Mouse (Mus musculus): ENCODE results near the gene Cacna2d2. TPM values are rescaled to one million over a fixed set of nuclear protein-coding genes. Genes with fewer than 3 reads are reported as not detected.

Gene Cacna2d2
- polyA plus RNA-seq, 1 experiment from 2014 or later = 5.8 TPM

- Histone ChIP-seq H3K9ac (replicated peaks; ENCODE audit: low read depth, low read length) (no peak overlapping the region), H3K4me1 (replicated peaks; ENCODE audit: control insufficient read depth, insufficient read depth, low read length) (no peaks in the 10 kb centered on the region), H3K27ac (ENCODE audit: low read length) (no peak overlapping the region), H3K4me3 (replicated peaks; ENCODE audit: low read length) (no peak overlapping the region), H3K36me3 (ENCODE audit: control insufficient read depth, insufficient read depth) (no peaks in the 10 kb centered on the region), H3K27me3 (replicated peaks; ENCODE audit: control insufficient read depth, insufficient read depth, low read length) (peaks cover 5% of the 10 kb centered on the region; the same call in 1 of the 2 replicates), H3K9me3 (ENCODE audit: control insufficient read depth, low read length) (no peaks in the 10 kb centered on the region), H3K4me2 (ENCODE audit: low read length) (no peak overlapping the region)
- 11% methylated on average over 4 of the region's 4 CpGs for WGBS
- ATAC-seq = no peak
Observed at GRCm38 (mm10) chr9:107370106-107370463, 29.3 kb upstream of the Cacna2d2 start.

DNA sequence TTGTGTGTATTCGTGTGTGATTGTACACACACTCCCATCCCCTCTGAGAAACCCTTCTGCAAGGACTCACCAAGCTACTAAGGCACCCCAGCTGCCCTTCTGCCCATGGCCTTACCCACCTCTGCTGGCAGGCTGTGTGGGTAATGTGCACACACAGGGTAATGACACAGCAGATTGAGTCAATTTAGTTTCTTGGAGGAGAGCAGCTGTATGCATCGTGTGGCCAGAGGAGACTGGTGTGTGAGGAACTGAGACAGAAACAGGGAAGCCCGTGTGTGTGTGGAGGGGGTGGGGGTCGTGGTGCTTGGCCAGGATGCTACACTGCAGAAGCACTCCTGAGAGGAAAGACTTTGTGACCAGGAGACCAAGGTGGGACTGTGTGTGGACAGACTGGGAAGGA lies 27.0 kb upstream of the Cacna2d2 start:
- H3K27ac ChIP-seq (ENCODE audit: low read length) = no peak overlapping the region
- WGBS = 62% methylated on average over 4 of the region's 4 CpGs
- no peak overlapping the region for H3K4me2 ChIP-seq (ENCODE audit: low read length)
- ATAC-seq = no peak
- H3K36me3 ChIP-seq (ENCODE audit: control insufficient read depth, insufficient read depth) = no peaks in the 10 kb centered on the region
- no peak overlapping the region for H3K4me3 ChIP-seq (replicated peaks; ENCODE audit: low read length)
- H3K4me1 ChIP-seq (replicated peaks; ENCODE audit: control insufficient read depth, insufficient read depth, low read length) = peaks cover 4% of the 10 kb centered on the region; the same call in 1 of the 2 replicates
- H3K9me3 ChIP-seq (ENCODE audit: control insufficient read depth, low read length) = no peaks in the 10 kb centered on the region
- peaks cover 24% of the 10 kb centered on the region for H3K27me3 ChIP-seq (replicated peaks; ENCODE audit: control insufficient read depth, insufficient read depth, low read length)
- H3K9ac ChIP-seq (replicated peaks; ENCODE audit: low read depth, low read length) = no peak overlapping the region

DNA sequence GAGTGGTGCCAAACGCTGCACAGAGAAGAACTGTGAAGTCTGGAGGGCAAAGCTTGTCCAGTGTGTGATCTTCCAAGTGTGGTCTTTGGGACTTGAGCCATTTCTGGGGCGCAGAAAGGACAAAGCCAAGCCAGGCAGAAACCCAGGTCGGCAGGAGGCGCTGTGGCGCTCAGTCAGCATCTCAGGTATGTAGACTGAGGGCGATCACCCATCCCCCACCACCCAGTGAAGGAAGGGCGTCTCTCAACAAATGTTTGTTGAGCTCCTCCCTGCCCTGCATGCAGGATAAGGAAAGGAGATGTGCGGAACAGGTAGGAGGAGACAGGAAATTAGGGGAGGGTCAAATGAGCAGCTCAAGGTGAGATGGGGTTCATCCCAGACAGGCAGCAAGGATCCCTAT lies 24.8 kb upstream of the Cacna2d2 start:
- H3K4me2 ChIP-seq (ENCODE audit: low read length) = no peak overlapping the region
- H3K4me3 ChIP-seq (replicated peaks; ENCODE audit: low read length) = no peak overlapping the region
- H3K9me3 ChIP-seq (ENCODE audit: control insufficient read depth, low read length) = no peaks in the 10 kb centered on the region
- H3K9ac ChIP-seq (replicated peaks; ENCODE audit: low read depth, low read length) = no peak overlapping the region
- peaks cover 37% of the 10 kb centered on the region for H3K27me3 ChIP-seq (replicated peaks; ENCODE audit: control insufficient read depth, insufficient read depth, low read length)
- WGBS = 3% methylated on average over 8 of the region's 8 CpGs
- H3K36me3 ChIP-seq (ENCODE audit: control insufficient read depth, insufficient read depth) = no peaks in the 10 kb centered on the region
- ATAC-seq = no peak
- peaks cover 14% of the 10 kb centered on the region for H3K4me1 ChIP-seq (replicated peaks; ENCODE audit: control insufficient read depth, insufficient read depth, low read length)
- no peak overlapping the region for H3K27ac ChIP-seq (ENCODE audit: low read length)

GRCm38 (mm10) chr9:107375451-107375850 lies 24.0 kb upstream of the Cacna2d2 start:
- 19% methylated on average over 5 of the region's 5 CpGs for WGBS
- Histone ChIP-seq H3K4me3 (replicated peaks; ENCODE audit: low read length) (no peak overlapping the region), H3K9me3 (ENCODE audit: control insufficient read depth, low read length) (no peaks in the 10 kb centered on the region), H3K27me3 (replicated peaks; ENCODE audit: control insufficient read depth, insufficient read depth, low read length) (peaks cover 45% of the 10 kb centered on the region), H3K36me3 (ENCODE audit: control insufficient read depth, insufficient read depth) (no peaks in the 10 kb centered on the region), H3K4me1 (replicated peaks; ENCODE audit: control insufficient read depth, insufficient read depth, low read length) (peaks cover 14% of the 10 kb centered on the region), H3K27ac (ENCODE audit: low read length) (no peak overlapping the region), H3K9ac (replicated peaks; ENCODE audit: low read depth, low read length) (no peak overlapping the region), H3K4me2 (ENCODE audit: low read length) (no peak overlapping the region)
- no peak for ATAC-seq

- Histone ChIP-seq H3K27me3 (replicated peaks; ENCODE audit: control insufficient read depth, insufficient read depth, low read length) (peaks cover 68% of the 10 kb centered on the region), H3K9ac (replicated peaks; ENCODE audit: low read depth, low read length) (peak overlapping the region; percentile 58), H3K27ac (ENCODE audit: low read length) (no peak overlapping the region)
Observed at GRCm38 (mm10) chr9:107377961-107378512, 21.4 kb upstream of the Cacna2d2 start.

DNA sequence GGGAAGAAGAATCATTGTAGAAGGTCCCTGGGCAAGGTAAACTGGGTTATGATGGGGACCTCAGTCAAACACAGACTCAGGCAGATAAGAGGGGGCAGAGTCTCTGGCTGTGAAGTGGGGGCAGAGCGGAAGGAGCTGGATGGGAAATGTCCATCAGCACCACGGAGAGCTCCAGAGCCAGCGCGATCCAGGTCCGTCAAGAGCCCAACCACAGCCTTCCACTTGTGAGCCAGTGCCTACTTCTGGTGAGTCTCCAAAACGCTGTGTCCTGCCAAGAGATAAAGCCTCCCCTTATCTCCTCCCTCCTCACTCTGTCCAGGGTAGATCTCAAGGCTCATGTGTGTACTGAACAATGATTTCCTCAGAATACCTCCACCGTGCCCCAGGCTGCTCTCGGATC lies 17.7 kb upstream of the Cacna2d2 start:
- Histone ChIP-seq H3K4me3 (replicated peaks; ENCODE audit: low read length) (no peak overlapping the region), H3K36me3 (ENCODE audit: control insufficient read depth, insufficient read depth) (no peaks in the 10 kb centered on the region), H3K27ac (ENCODE audit: low read length) (no peak overlapping the region), H3K4me2 (ENCODE audit: low read length) (no peak overlapping the region), H3K9me3 (ENCODE audit: control insufficient read depth, low read length) (no peaks in the 10 kb centered on the region), H3K4me1 (replicated peaks; ENCODE audit: control insufficient read depth, insufficient read depth, low read length) (peaks cover 13% of the 10 kb centered on the region), H3K9ac (replicated peaks; ENCODE audit: low read depth, low read length) (no peak overlapping the region), H3K27me3 (replicated peaks; ENCODE audit: control insufficient read depth, insufficient read depth, low read length) (peaks cover 52% of the 10 kb centered on the region)
- no peak for ATAC-seq
- WGBS = 3% methylated on average over 8 of the region's 8 CpGs

More at GRCm38 (mm10) chr9:107377961-107378512, 21.4 kb upstream of the Cacna2d2 start:
- H3K9me3 ChIP-seq (ENCODE audit: control insufficient read depth, low read length) = no peaks in the 10 kb centered on the region
- no peaks in the 10 kb centered on the region for H3K36me3 ChIP-seq (ENCODE audit: control insufficient read depth, insufficient read depth)
- WGBS = under 1% methylated on average over 35 of the region's 35 CpGs
- peak overlapping the region; percentile 48 for H3K4me3 ChIP-seq (replicated peaks; ENCODE audit: low read length)
- H3K4me1 ChIP-seq (replicated peaks; ENCODE audit: control insufficient read depth, insufficient read depth, low read length) = peaks cover 17% of the 10 kb centered on the region
- peak; percentile 74 for ATAC-seq
- H3K4me2 ChIP-seq (ENCODE audit: low read length) = peak overlapping the region; percentile 83

DNA sequence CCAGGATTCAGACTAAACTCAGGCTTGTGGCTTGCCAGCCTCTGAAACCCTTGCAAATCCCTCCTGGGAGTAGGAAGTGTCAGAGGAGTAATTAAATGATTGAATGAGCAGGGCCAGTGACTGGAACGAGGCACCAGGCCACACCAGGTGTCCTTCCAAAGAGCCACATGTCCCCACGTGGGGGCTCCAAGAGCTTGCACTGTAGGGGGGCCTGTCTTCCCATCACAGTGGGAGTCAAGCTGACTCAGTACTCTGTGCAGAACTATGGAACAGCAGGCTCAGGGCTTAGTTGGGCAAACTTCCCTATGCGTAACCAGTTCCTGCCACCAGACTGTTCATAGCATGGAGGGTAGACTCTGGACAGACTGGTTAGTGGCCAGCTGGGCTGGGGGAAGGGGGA lies 15.0 kb upstream of the Cacna2d2 start:
- WGBS = 28% methylated on average over 3 of the region's 3 CpGs
- Histone ChIP-seq H3K27ac (ENCODE audit: low read length) (no peak overlapping the region), H3K27me3 (replicated peaks; ENCODE audit: control insufficient read depth, insufficient read depth, low read length) (peaks cover 36% of the 10 kb centered on the region), H3K4me3 (replicated peaks; ENCODE audit: low read length) (no peak overlapping the region), H3K9ac (replicated peaks; ENCODE audit: low read depth, low read length) (no peak overlapping the region), H3K36me3 (ENCODE audit: control insufficient read depth, insufficient read depth) (no peaks in the 10 kb centered on the region), H3K4me1 (replicated peaks; ENCODE audit: control insufficient read depth, insufficient read depth, low read length) (0 out of 2 replicates have a peak, but pooled peaks cover 3% of the 10 kb centered on the region), H3K9me3 (ENCODE audit: control insufficient read depth, low read length) (no peaks in the 10 kb centered on the region), H3K4me2 (ENCODE audit: low read length) (no peak overlapping the region)
- no peak for ATAC-seq

DNA sequence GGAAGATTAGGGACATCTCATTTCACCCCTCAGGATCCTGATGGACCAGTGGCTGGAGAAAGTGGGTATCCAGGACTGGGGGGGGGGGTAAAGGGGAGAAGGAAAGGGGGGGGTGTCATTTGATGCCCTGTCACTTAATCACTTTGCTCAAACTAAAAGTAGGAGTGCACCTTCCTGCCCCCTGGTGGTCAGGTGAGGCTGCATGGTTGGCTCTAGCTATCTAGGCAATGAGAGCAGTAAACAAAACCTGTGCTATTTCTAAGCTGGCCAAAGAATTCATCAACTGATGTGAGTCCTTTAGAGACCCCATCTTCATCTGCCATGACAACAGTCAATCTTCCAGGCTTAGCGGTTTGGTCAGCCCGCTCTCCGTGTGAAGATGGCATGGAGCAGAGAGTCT lies 12.7 kb upstream of the Cacna2d2 start:
- no peak overlapping the region for H3K9ac ChIP-seq (replicated peaks; ENCODE audit: low read depth, low read length)
- no peak overlapping the region for H3K4me2 ChIP-seq (ENCODE audit: low read length)
- 62% methylated on average over 3 of the region's 3 CpGs for WGBS
- no peaks in the 10 kb centered on the region for H3K9me3 ChIP-seq (ENCODE audit: control insufficient read depth, low read length)
- ATAC-seq = no peak
- H3K27me3 ChIP-seq (replicated peaks; ENCODE audit: control insufficient read depth, insufficient read depth, low read length) = peaks cover 18% of the 10 kb centered on the region
- H3K4me1 ChIP-seq (replicated peaks; ENCODE audit: control insufficient read depth, insufficient read depth, low read length) = 0 out of 2 replicates have a peak, but pooled peaks cover 3% of the 10 kb centered on the region
- H3K27ac ChIP-seq (ENCODE audit: low read length) = no peak overlapping the region
- no peaks in the 10 kb centered on the region for H3K36me3 ChIP-seq (ENCODE audit: control insufficient read depth, insufficient read depth)
- no peak overlapping the region for H3K4me3 ChIP-seq (replicated peaks; ENCODE audit: low read length)

DNA sequence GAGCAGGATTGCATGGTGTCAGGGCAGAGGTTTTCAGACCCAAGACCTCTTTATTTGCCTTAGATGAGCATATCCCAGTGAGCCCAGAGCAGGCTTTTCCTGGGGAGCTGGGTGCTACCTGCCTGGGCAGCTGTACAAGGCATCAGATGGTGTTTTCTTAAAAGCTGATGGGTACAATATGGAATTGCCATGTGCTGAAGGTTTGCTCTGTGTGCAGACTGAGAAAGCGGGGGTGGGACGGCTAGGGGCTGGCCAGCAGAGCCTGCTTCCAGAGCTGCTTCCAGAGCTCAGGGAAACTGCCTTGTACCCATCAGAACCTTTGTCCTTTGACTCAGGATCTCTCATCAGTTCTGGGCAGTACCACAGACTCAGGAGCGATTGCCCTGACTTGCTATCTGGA lies 11.7 kb upstream of the Cacna2d2 start:
- Histone ChIP-seq H3K4me3 (replicated peaks; ENCODE audit: low read length) (no peak overlapping the region), H3K9me3 (ENCODE audit: control insufficient read depth, low read length) (no peaks in the 10 kb centered on the region), H3K27me3 (replicated peaks; ENCODE audit: control insufficient read depth, insufficient read depth, low read length) (peaks cover 8% of the 10 kb centered on the region), H3K4me1 (replicated peaks; ENCODE audit: control insufficient read depth, insufficient read depth, low read length) (no peaks in the 10 kb centered on the region), H3K36me3 (ENCODE audit: control insufficient read depth, insufficient read depth) (no peaks in the 10 kb centered on the region), H3K4me2 (ENCODE audit: low read length) (no peak overlapping the region), H3K27ac (ENCODE audit: low read length) (no peak overlapping the region), H3K9ac (replicated peaks; ENCODE audit: low read depth, low read length) (no peak overlapping the region)
- ATAC-seq = no peak
- 74% methylated on average over 3 of the region's 3 CpGs for WGBS

DNA sequence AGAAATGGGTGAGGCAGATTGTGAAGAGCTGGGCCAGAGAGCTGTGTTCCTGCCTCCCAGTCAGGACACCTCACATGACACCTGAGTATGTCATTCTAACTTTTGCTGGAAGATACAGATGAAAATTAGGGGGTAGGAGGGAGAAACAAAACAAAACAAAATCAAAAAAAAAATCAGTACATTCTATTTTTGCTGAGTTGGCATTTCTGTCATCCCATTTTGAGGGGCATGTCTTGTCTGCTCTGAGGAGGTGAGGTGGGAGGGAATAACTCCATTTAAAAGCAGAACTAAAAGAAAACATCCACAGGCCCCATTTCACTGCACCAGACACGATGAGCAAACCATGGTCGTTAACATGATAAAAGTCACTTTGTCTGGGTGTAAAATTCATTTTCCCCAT lies 11.1 kb upstream of the Cacna2d2 start:
- Histone ChIP-seq H3K4me2 (ENCODE audit: low read length) (no peak overlapping the region), H3K9ac (replicated peaks; ENCODE audit: low read depth, low read length) (no peak overlapping the region), H3K27ac (ENCODE audit: low read length) (no peak overlapping the region), H3K36me3 (ENCODE audit: control insufficient read depth, insufficient read depth) (no peaks in the 10 kb centered on the region), H3K4me3 (replicated peaks; ENCODE audit: low read length) (no peak overlapping the region), H3K4me1 (replicated peaks; ENCODE audit: control insufficient read depth, insufficient read depth, low read length) (no peaks in the 10 kb centered on the region), H3K9me3 (ENCODE audit: control insufficient read depth, low read length) (no peaks in the 10 kb centered on the region), H3K27me3 (replicated peaks; ENCODE audit: control insufficient read depth, insufficient read depth, low read length) (peaks cover 2% of the 10 kb centered on the region; the same call in 1 of the 2 replicates)
- no peak for ATAC-seq
- 44% methylated on average over 2 of the region's 2 CpGs for WGBS

Data from forebrain, embryonic 16.5 days (tissue).